Mouse (Mus musculus) c-Kit-positive CD71-positive TER-119-negative erythroid progenitor cells, embryonic 14.5 days (primary cell): ENCODE results near the gene Rangap1.

Experiments
- DNase-seq: peaks from one replicate; pipeline ENCODE4 v3.0.0-alpha.2; 2013; ENCODE audit warnings: low read depth

The Rangap1 gene

GRCm38 (mm10) chr15:81694891-81695290 is 50.4 kb downstream of the Rangap1 start:
- DNase-seq = no peak

- peak; percentile 51 for DNase-seq
Observed at GRCm38 (mm10) chr15:81693967-81694881, 51.1 kb downstream of the Rangap1 start.

- no peak for DNase-seq
Observed at GRCm38 (mm10) chr15:81693366-81693966, 51.9 kb downstream of the Rangap1 start.

- no peak for DNase-seq
Observed at GRCm38 (mm10) chr15:81680301-81680805, 65.0 kb downstream of the Rangap1 start.

GRCm38 (mm10) chr15:81676637-81677036 is 68.7 kb downstream of the Rangap1 start:
- DNase-seq = no peak

GRCm38 (mm10) chr15:81670231-81670640 is 75.1 kb downstream of the Rangap1 start:
- peak; percentile 25 for DNase-seq

- DNase-seq = peak; percentile 34
Observed at GRCm38 (mm10) chr15:81666957-81667356, 78.4 kb downstream of the Rangap1 start.

- peak; percentile 93 for DNase-seq
Observed at GRCm38 (mm10) chr15:81663697-81664561, 81.4 kb downstream of the Rangap1 start, which contains the start of gene L3mbtl2. Gene L3mbtl2, plus strand, starts transcription at chr15:81663889.

- no peak for DNase-seq
Observed at GRCm38 (mm10) chr15:81663281-81663680, 82.0 kb downstream of the Rangap1 start.

- DNase-seq = no peak
Observed at GRCm38 (mm10) chr15:81661701-81662100, 83.6 kb downstream of the Rangap1 start.
